8 mouse cellular contexts compared by ENCODE assay signal in the genomic region with DNA sequence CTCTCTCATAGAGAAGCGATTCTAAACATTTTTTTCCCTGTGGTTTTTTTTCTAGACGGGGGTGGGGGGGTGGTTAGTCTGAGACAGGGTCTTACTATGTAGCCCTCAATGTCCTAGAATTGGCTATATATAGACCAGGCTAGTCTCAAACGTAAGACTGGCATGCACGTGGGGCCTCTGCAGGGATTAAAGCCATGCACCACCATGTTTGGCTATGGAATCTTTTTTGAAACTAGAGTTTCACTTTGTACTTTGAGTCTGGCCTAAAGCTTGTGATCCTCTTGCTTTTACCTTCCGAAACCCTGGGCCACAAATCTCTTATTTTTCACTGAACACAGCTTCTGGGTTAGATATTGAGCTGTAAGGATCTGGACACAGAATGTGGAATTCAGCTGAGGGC. TPM values are rescaled to one million over a fixed set of nuclear protein-coding genes. Genes with fewer than 3 reads are reported as not detected.
DNase-seq lines count a peak whose midpoint lies in the region; ATAC-seq and TF ChIP-seq lines count a peak whose summit lies in the region.

No protein-coding gene starts in this region.

- WGBS in liver, embryonic 11.5 days: 50% methylated on average over 5 of the region's 5 CpGs
- 54% methylated on average over 5 of the region's 5 CpGs for WGBS in intestine, embryonic 15.5 days
- WGBS in neural tube, embryonic 12.5 days: 59% methylated on average over 5 of the region's 5 CpGs

- no peaks in the 10 kb centered on the region for H3K36me3 ChIP-seq in liver, embryonic 11.5 days (ENCODE audit: control insufficient read depth, insufficient read depth, low read length)
- no peaks in the 10 kb centered on the region for H3K36me3 ChIP-seq in intestine, embryonic 15.5 days
- no peaks in the 10 kb centered on the region for H3K36me3 ChIP-seq in neural tube, embryonic 12.5 days

- DNase-seq in liver, embryonic 11.5 days (ENCODE audit: low spot score): no peak
- no peak for DNase-seq in liver
- DNase-seq in cerebellum, postnatal 36 days: no peak
- no peak for DNase-seq in spleen, postnatal 36 days (ENCODE audit: low spot score in 2 of 2)
- DNase-seq in urinary bladder, postnatal 4 days (ENCODE audit: low spot score in 2 of 2): no peak

- no peak overlapping the region for H3K27ac ChIP-seq in liver, embryonic 11.5 days (ENCODE audit: low read depth, low read length)
- H3K27ac ChIP-seq in embryonic fibroblast, embryonic 13.5 days (ENCODE audit: insufficient read depth, low read length): peak overlapping the region; percentile 40
- no peak overlapping the region for H3K27ac ChIP-seq in intestine, embryonic 15.5 days
- no peak overlapping the region for H3K27ac ChIP-seq in neural tube, embryonic 12.5 days

- H3K9me3 ChIP-seq in liver, embryonic 11.5 days (ENCODE audit: control insufficient read depth, low read length): no peaks in the 10 kb centered on the region
- H3K9me3 ChIP-seq in intestine, embryonic 15.5 days: no peaks in the 10 kb centered on the region
- H3K9me3 ChIP-seq in neural tube, embryonic 12.5 days: no peaks in the 10 kb centered on the region

- no peak for TF ChIP-seq POLR2A in embryonic fibroblast, embryonic 13.5 days (IDR thresholded peaks at IDR 0.05; ENCODE audit: low read depth, low read length)

- peaks cover 15% of the 10 kb centered on the region for H3K27me3 ChIP-seq in liver, embryonic 11.5 days (replicated peaks; ENCODE audit: control insufficient read depth, insufficient read depth, low read length)
- peaks cover 9% of the 10 kb centered on the region for H3K27me3 ChIP-seq in intestine, embryonic 15.5 days (replicated peaks)
- 0 out of 2 replicates have a peak, but pooled peaks cover 2% of the 10 kb centered on the region for H3K27me3 ChIP-seq in neural tube, embryonic 12.5 days (replicated peaks)

- peak overlapping the region; percentile 72 for H3K4me2 ChIP-seq in liver, embryonic 11.5 days
- peak overlapping the region; percentile 50 for H3K4me2 ChIP-seq in intestine, embryonic 15.5 days (replicated peaks)
- H3K4me2 ChIP-seq in neural tube, embryonic 12.5 days (replicated peaks): peak overlapping the region; percentile 59

- H3K4me3 ChIP-seq in liver, embryonic 11.5 days (ENCODE audit: low read depth, low read length): peak overlapping the region; percentile 76
- H3K4me3 ChIP-seq in embryonic fibroblast, embryonic 13.5 days (ENCODE audit: insufficient read depth, low read length): peak overlapping the region; percentile 61
- no peak overlapping the region for H3K4me3 ChIP-seq in intestine, embryonic 15.5 days (replicated peaks)
- H3K4me3 ChIP-seq in neural tube, embryonic 12.5 days: peak overlapping the region; percentile 7; the same call in 1 of the 2 replicates

- TF ChIP-seq CTCF in embryonic fibroblast, embryonic 13.5 days (IDR thresholded peaks at IDR 0.05; ENCODE audit: borderline replicate concordance, insufficient read depth, low read length): no peak

- no peak overlapping the region for H3K9ac ChIP-seq in liver, embryonic 11.5 days (ENCODE audit: low read depth, low read length)
- no peak overlapping the region for H3K9ac ChIP-seq in intestine, embryonic 15.5 days
- H3K9ac ChIP-seq in neural tube, embryonic 12.5 days: no peak overlapping the region

- ATAC-seq in liver, embryonic 11.5 days (replicated peaks; ENCODE audit: low FRiP score): no peak
- ATAC-seq in intestine, embryonic 15.5 days: no peak
- ATAC-seq in neural tube, embryonic 12.5 days (ENCODE audit: low FRiP score, low read depth): no peak

- H3K4me1 ChIP-seq in liver, embryonic 11.5 days (replicated peaks; ENCODE audit: control insufficient read depth, insufficient read depth, low read length): no peaks in the 10 kb centered on the region
- no peaks in the 10 kb centered on the region for H3K4me1 ChIP-seq in embryonic fibroblast, embryonic 13.5 days (ENCODE audit: control insufficient read depth, insufficient read depth, low read length)
- H3K4me1 ChIP-seq in intestine, embryonic 15.5 days (replicated peaks): no peaks in the 10 kb centered on the region
- H3K4me1 ChIP-seq in neural tube, embryonic 12.5 days: peaks cover 5% of the 10 kb centered on the region; the same call in 1 of the 2 replicates

RNA-seq across cellular contexts. Expression of gene Med14, which starts 2.2 kb away (rescaled TPM):
- 14.6 and 16.6 TPM in 2 replicates for polyA plus RNA-seq in liver, embryonic 11.5 days (2014; fragmentation: Nextera tagmentation; extraction: Ambion mirVana)
- 47.5 and 51.3 TPM in 2 replicates for polyA plus RNA-seq in embryonic fibroblast, embryonic 13.5 days (2011; ENCODE audit: insufficient read length, low read depth, missing spikeins)
- 10.0 and 10.6 TPM in 2 replicates for polyA plus RNA-seq in intestine, embryonic 15.5 days (2015; fragmentation: Nextera tagmentation; extraction: Ambion mirVana)
- polyA plus RNA-seq in neural tube, embryonic 12.5 days (2016; fragmentation: Nextera tagmentation; extraction: Ambion mirVana): 15.6 and 19.6 TPM in 2 replicates
